22 mouse cellular contexts compared by ENCODE assay signal in genomic region chr8:110166270-110166669, GRCm38 (mm10). TPM values are rescaled to one million over a fixed set of nuclear protein-coding genes. Genes with fewer than 3 reads are reported as not detected.
"Had no signal": no experiment of that assay in that cellular context is flagged by ENCODE, and none has a peak within 500 bp of the region (broad histone marks: within the 10 kb centered on the region; RNA-seq: fewer than 3 reads in every experiment).

No protein-coding gene starts in this region.

- H3K9ac ChIP-seq: liver, embryonic 14.5 days; lung, embryonic 14.5 days; midbrain, embryonic 12.5 days; neural tube, embryonic 13.5 days; neural tube, embryonic 15.5 days had no signal

- H3K4me2 ChIP-seq: lung, embryonic 14.5 days; midbrain, embryonic 12.5 days; neural tube, embryonic 13.5 days; neural tube, embryonic 15.5 days had no signal

- H3K36me3 ChIP-seq: midbrain, embryonic 10.5 days; midbrain, embryonic 12.5 days; neural tube, embryonic 13.5 days; neural tube, embryonic 15.5 days had no signal

- H3K27ac ChIP-seq: liver, embryonic 14.5 days; midbrain, embryonic 10.5 days; midbrain, embryonic 12.5 days; neural tube, embryonic 13.5 days; neural tube, embryonic 15.5 days had no signal

- DNase-seq: lung, adult 18-20 months; lung, embryonic 14.5 days; lung, postnatal 10 days; lung, postnatal 4 days; retina, postnatal 1 day; right cerebral cortex, adult 18-20 months; right cerebral cortex, postnatal 25 days; right cerebral cortex, postnatal 4 days; spleen, adult 18-20 months; thymus, adult 18-20 months; thymus, postnatal 14 days; thymus, postnatal 36 days had no signal

- H3K9me3 ChIP-seq: midbrain, embryonic 10.5 days; midbrain, embryonic 12.5 days; neural tube, embryonic 13.5 days; neural tube, embryonic 15.5 days had no signal

- H3K4me3 ChIP-seq: midbrain, embryonic 10.5 days; midbrain, embryonic 12.5 days; myocyte; neural tube, embryonic 13.5 days; neural tube, embryonic 15.5 days had no signal

RNA-seq across cellular contexts. Expression of gene Calb2, which starts 1.7 kb away (rescaled TPM):
- total RNA-seq: megakaryocyte, adult 5-6 weeks; megakaryocyte-erythroid progenitor cell, adult 5-6 weeks had no signal
- polyA plus RNA-seq: liver, embryonic 14.5 days; liver, embryonic 16.5 days; myocyte; stomach, embryonic 14.5 days had no signal
